Mouse (Mus musculus) gastrocnemius, adult 8-10 months (tissue): ENCODE results near the gene BC025446. TPM values are rescaled to one million over a fixed set of nuclear protein-coding genes. Genes with fewer than 3 reads are reported as not detected.
"Not testable (repeated sequence)": the region's sequence is repeated elsewhere in the genome, so short reads cannot be mapped to it uniquely, and the experiment has no call there.

Experiments used
- DNase-seq, 2 experiments: peaks; one replicate each; pipeline ENCODE4 v3.0.0; 2022; ENCODE audit warnings: low spot score in 2 of 2
- total RNA-seq, 4 experiments: library from RNA; stranded (reverse); gene quantifications; 2 replicates each; pipeline ENCODE4 v1.2.4; 2022

BC025446 gene
- under 1 TPM in 1 of 4 experiments, not detected in 3; 0.27 TPM for total RNA-seq

GRCm38 (mm10) chr15:75215778-75216691 lies at the start of gene BC025446:
TSS of gene BC025446 (plus strand) at chr15:75216376.
- no peak for DNase-seq

- DNase-seq, result no peak
These were observed 40.7 kb upstream of the BC025446 start for GRCm38 (mm10) chr15:75175506-75175905.

- DNase-seq, result no peak
These were observed 29.9 kb upstream of the BC025446 start for GRCm38 (mm10) chr15:75186291-75186690.

- DNase-seq, result no peak
These were observed 27.1 kb upstream of the BC025446 start for GRCm38 (mm10) chr15:75189116-75189515.

- not testable (repeated sequence) for DNase-seq
These were observed 25.6 kb upstream of the BC025446 start for GRCm38 (mm10) chr15:75190560-75190959.

- no peak for DNase-seq
These were observed 655 bp downstream of the BC025446 start for GRCm38 (mm10) chr15:75216831-75217230.

GRCm38 (mm10) chr15:75221942-75222341 lies 5.8 kb downstream of the BC025446 start:
- no peak for DNase-seq

GRCm38 (mm10) chr15:75237736-75238288 lies 21.6 kb downstream of the BC025446 start:
- no peak for DNase-seq

- DNase-seq, result no peak
These were observed 24.4 kb downstream of the BC025446 start for GRCm38 (mm10) chr15:75240558-75240957.

GRCm38 (mm10) chr15:75242756-75243640 lies 26.8 kb downstream of the BC025446 start:
- DNase-seq, result no peak

DNA sequence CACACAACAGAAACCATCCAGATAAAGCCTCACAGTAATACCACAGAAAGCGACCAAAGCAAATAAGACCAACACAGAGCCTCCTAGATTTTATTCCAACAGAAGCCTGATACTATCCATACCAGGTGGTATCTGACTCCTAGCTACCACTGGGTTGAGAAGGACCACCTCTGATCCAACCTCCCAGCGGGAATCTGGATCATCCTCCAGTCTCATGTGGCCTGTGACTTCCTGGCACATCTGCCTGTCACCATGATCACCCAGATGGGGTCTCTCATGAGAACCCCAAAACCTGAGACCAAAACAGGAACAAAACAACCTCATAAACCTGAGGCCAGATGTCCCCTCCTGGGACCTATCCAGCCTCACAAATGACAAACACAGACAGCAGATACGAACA lies 38.5 kb downstream of the BC025446 start:
- no peak for DNase-seq

DNA sequence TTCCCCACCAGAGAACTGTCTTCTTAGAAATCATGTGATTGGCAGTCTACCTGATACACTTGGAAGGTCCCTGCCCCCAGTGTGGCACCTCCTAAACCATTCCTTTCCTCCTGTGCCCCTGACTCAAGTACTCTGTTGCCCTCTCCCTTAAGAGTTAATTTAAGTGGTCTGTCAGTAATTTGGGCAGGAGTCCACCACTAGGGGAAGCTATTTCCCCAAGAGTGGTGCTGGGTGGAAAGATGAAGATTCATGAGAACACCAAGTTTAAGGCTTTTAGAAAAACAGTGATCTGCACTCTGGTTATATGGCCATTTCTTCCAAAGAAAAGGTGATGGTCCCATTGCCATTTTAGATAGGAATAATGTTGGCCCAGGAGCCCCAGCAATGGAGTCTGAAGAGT lies 49.7 kb downstream of the BC025446 start:
- DNase-seq, result no peak

GRCm38 (mm10) chr15:75266626-75267025 lies 50.5 kb downstream of the BC025446 start:
- no peak for DNase-seq

DNA sequence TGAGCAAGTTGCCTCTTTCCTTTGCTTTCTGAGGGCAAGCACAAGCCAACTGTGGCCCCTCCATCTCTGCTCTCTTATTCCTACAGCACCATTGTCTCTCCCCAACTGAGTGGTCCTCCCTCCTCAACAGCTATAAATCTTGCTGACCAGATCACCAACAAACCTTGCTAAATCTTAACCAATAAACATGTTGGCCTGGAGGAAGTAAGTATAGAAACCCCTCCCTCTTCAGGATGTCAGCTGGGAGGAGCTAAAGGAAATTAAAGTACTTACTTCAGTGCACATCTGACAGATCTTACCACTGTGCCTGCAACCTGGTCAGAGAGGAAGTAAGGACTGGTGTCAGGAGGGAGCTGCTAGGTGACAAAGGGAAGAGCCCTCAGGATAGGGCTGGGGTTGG lies 51.9 kb downstream of the BC025446 start, which contains the start of gene Ly6f:
Gene Ly6f (plus strand): TSS at position 301 of the 400 bp plus-strand sequence.
- no peak for DNase-seq

DNA sequence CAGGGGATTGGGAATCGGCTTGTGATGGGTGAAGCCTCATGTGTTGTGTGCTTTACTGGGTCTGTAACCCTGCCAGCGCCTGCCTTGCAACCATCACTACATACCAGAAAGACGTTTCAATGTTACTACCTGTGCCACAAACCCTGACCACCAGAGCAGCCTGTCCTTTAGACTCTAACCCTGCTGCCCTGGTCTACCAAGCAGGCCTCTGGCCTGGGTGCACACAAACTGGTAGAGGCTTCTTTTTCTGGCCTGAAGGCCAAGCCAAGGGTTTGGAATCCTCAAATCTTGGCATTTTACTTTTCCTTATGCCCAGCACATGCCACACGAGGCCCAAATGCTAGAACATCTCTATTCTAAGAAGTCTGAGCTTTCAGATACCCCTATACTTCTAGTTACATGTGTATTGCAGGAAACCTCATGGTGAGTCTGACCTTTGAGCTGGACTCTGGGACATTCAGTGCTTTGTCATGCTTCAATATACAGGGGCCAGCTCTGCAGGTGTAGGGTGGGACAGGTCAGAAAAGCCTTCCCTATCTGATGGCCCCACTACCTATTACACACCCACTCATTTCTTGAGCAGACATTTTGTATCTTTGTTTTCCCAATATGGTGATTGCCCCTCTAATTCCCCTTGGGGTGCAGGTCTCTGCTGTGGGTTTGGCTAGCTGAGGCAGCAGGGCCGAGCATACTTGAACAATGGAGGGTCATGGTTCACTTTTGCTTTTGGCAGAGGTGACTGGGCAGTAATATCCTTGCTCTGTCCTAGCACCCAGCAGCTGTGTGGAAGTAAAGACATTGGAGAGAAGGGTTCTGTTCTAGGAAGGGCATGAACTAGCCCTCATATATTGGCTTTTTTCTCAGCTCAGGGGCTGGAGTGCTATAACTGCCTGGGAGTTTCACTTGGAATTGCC lies 53.0 kb downstream of the BC025446 start:
- no peak for DNase-seq

GRCm38 (mm10) chr15:75270169-75270568 lies 54.0 kb downstream of the BC025446 start:
- DNase-seq, result no peak

GRCm38 (mm10) chr15:75270691-75271362 lies 54.7 kb downstream of the BC025446 start:
- DNase-seq, result no peak

DNA sequence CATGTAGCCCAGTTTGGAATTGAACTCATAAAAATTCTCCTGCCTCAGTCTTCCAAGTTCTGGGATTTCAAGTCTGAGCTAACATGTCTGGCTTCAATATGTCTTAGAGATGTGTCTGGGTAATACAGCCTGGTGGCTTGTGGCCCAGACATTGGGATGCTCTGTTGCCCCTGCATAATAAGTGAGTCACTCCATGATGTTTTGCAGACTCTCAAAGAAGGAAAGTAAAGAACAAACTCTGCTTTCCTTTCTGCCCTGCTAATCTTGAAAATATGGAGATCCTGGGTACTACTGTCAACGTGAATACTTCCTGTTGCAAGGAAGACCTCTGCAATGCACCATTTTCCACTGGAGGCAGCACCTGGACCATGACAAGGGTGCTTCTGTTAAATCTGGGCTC lies 55.2 kb downstream of the BC025446 start:
- no peak for DNase-seq

DNA sequence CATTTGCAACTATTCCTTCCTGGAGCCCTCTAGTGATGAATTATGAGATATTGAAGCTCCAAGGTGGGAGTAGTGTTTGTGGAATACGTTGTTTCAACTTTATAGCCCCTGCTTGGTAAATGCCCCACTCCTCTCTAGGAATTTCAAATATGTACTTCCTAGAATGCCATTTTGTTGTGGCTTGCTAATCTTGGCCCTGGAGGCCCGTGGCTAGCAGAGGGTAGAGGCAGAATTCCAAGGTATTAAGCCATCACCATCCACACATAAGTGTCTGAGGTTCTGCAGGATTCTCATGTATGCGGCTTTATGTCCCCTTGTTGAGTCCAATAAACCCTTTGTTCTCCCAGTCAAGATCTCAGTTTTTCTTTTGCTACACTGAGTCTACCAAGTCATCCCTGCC lies 55.7 kb downstream of the BC025446 start:
- no peak for DNase-seq
